Mouse (Mus musculus): ENCODE measurements at regions not wholly inside any gene's neighbourhood (a gene's known extent, or its start where the extent isn't known, plus 50 kb on each side); places are given as distances from the start of the nearest gene placed in this dataset.
A peak's percentile ranks its signal among the peaks of the same experiment; 100 is the strongest.

DNA sequence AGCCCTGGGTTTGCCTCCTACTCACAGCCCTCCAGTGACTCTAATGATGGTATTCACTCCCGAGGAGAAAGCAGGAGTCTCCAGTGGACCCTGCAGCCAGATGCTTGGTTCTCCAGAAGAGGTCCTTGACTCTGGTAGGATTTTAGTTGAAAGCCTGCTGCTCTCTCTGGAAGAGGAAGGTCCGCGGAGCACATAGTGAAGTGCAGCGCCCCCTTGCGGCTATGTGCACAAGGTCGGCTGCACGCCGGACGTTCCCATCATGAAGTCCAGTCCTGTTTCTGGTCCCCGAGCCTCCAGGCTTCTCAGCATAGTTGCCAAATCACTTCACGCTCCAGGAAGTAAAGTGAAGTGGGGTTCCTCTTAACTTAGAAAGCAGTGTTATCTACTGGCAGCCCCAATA lies 150.9 kb upstream of the Eef2kmt start:
- Histone ChIP-seq H3K4me3 (no peak overlapping the region), H3K4me2 (no peak overlapping the region), H3K9me3 (no peaks in the 10 kb centered on the region), H3K4me1 (replicated peaks) (no peaks in the 10 kb centered on the region), H3K36me3 (no peaks in the 10 kb centered on the region), H3K27me3 (no peaks in the 10 kb centered on the region), H3K9ac (no peak overlapping the region), H3K27ac (replicated peaks) (no peak overlapping the region)
- no peak for ATAC-seq (ENCODE audit: low FRiP score, low read depth)
- WGBS: 7% methylated on average over 11 of the region's 11 CpGs

DNA sequence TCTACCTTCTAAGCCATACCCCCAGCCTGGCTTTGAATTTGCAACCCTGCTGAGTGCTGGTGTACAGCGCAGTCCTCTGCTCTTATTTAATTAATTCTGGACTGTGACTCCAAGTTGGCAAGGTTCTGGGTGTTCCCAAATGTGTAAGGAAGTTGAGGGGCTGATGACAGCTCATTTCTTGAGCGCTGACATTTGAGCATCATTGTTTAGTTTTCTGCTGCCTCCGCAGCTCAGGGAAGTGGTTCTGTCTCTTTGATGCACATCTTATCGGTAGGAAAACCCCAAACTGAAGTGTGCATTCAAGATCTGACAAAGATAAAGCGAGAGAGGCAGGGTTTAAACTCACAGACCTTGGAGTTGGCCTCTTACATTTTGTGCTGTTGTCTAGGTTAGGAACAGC lies 137.6 kb upstream of the Eef2kmt start:
- H3K27ac ChIP-seq (replicated peaks): no peak overlapping the region
- H3K4me3 ChIP-seq: no peak overlapping the region
- H3K4me1 ChIP-seq (replicated peaks): no peaks in the 10 kb centered on the region
- no peak for ATAC-seq (ENCODE audit: low FRiP score, low read depth)
- H3K27me3 ChIP-seq: no peaks in the 10 kb centered on the region
- WGBS: 83% methylated on average over 5 of the region's 5 CpGs
- H3K4me2 ChIP-seq: no peak overlapping the region
- no peaks in the 10 kb centered on the region for H3K36me3 ChIP-seq
- no peaks in the 10 kb centered on the region for H3K9me3 ChIP-seq
- H3K9ac ChIP-seq: no peak overlapping the region

DNA sequence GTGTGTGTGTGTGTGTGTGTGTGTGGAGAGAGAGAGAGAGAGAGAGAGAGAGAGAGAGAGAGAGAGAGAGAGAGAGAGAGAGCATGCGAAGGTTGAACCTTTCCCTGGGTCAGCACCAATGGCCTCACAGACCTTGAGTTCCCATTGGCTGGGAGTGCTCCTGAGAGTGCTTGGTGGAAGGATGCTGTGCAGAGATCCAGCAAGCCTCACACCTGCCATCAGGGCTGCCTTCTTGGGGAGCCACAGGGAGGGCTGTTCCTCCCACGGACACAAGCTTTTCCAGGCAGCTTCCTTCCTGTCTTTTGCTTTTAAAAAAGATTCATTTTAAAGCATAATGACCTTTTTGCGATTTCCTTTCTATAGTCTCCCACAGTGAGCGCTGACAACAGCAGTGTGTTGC lies 127.1 kb upstream of the Eef2kmt start:
- 0 out of 2 replicates have a peak, but pooled peaks have one; percentile 8 for ATAC-seq (ENCODE audit: low FRiP score, low read depth)
- no peaks in the 10 kb centered on the region for H3K27me3 ChIP-seq
- no peak overlapping the region for H3K9ac ChIP-seq
- H3K9me3 ChIP-seq: no peaks in the 10 kb centered on the region
- no peak overlapping the region for H3K27ac ChIP-seq (replicated peaks)
- H3K36me3 ChIP-seq: no peaks in the 10 kb centered on the region
- H3K4me1 ChIP-seq (replicated peaks): no peaks in the 10 kb centered on the region
- no peak overlapping the region for H3K4me2 ChIP-seq
- H3K4me3 ChIP-seq: no peak overlapping the region
- WGBS: 40% methylated on average over 4 of the region's 4 CpGs

DNA sequence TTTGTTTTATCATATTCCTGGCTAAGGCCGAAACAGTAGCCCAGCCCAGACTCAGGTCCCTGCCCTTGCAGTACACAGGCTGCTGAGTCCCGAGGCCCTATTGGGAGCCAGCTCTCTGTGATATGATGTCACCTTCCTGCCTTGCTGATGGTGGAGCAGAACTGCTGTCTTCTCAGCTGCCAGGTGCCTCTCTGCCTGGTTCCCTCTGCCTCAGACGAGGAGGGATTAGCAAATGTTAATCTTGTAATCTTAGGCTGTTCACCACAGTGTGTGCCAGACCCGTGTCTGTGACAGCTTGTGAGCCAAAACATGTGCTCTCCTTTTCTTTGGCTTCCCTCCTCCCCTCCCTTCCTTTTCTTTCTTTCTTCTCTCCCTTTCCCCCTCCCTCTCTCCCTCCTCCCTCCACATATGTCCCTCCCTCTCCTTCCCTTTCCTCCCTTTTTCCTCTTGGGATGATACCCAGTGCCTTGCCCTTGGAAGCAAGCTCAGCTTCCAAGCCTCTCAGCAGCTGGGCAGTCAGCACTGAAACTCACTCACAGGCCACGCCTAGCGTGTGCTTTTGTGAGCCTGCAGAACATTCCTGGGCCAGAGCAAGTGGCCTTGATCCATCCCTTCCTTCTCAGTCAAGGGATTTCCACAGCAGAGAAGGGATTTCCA lies 126.6 kb upstream of the Eef2kmt start:
- no peak overlapping the region for H3K4me2 ChIP-seq
- no peaks in the 10 kb centered on the region for H3K9me3 ChIP-seq
- no peaks in the 10 kb centered on the region for H3K36me3 ChIP-seq
- 40% methylated on average over 6 of the region's 6 CpGs for WGBS
- H3K9ac ChIP-seq: no peak overlapping the region
- peak; percentile 69 for ATAC-seq (ENCODE audit: low FRiP score, low read depth)
- no peaks in the 10 kb centered on the region for H3K27me3 ChIP-seq
- H3K4me1 ChIP-seq (replicated peaks): no peaks in the 10 kb centered on the region
- no peak overlapping the region for H3K4me3 ChIP-seq
- no peak overlapping the region for H3K27ac ChIP-seq (replicated peaks)

DNA sequence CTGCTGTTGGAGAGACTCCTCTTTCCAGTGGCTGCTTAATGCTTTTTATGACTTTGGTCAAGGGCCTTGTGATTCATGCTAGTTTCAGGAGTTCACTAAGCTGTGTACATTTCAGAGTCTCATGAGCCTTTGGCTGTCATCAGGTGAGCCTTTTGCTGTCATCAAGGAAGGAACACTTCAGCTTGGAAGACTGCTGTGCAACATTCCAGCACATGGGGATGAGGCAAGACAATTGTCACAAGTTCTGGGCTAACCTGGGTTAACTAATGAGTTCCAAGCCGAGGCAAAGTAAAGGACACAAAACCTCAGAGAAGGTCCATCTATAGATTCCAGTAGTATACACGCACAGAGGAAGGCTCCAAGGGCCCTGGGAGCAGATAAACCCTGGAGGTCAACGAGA lies 124.8 kb upstream of the Eef2kmt start:
- H3K4me2 ChIP-seq: no peak overlapping the region
- no peaks in the 10 kb centered on the region for H3K4me1 ChIP-seq (replicated peaks)
- no peak overlapping the region for H3K4me3 ChIP-seq
- no peak for ATAC-seq (ENCODE audit: low FRiP score, low read depth)
- H3K27me3 ChIP-seq: no peaks in the 10 kb centered on the region
- 86% methylated on average over 3 of the region's 3 CpGs for WGBS
- no peak overlapping the region for H3K9ac ChIP-seq
- no peaks in the 10 kb centered on the region for H3K9me3 ChIP-seq
- no peaks in the 10 kb centered on the region for H3K36me3 ChIP-seq
- no peak overlapping the region for H3K27ac ChIP-seq (replicated peaks)

DNA sequence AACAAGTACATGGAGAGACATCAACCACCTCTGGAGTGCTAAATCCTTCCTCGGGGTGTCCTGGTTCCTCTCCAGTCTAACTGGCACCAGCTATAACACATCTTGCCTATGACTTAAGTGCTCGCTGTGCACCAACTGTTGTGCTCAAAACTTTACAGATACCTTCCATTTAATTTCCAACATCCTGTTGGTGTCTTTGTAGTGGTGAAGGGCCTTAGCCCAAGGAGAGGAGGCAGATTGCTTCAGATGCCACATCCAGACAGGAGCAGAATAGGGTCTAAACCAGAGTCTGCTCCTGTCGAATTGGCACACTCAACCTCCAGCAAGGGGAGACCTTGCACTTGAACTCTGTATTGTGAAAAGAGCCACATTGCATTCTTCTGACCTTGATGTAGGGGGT lies 121.2 kb upstream of the Eef2kmt start:
- WGBS: 91% methylated on average over 3 of the region's 3 CpGs
- no peak for ATAC-seq (ENCODE audit: low FRiP score, low read depth)
- H3K4me3 ChIP-seq: no peak overlapping the region
- no peaks in the 10 kb centered on the region for H3K27me3 ChIP-seq
- no peaks in the 10 kb centered on the region for H3K9me3 ChIP-seq
- H3K4me1 ChIP-seq (replicated peaks): no peaks in the 10 kb centered on the region
- H3K27ac ChIP-seq (replicated peaks): no peak overlapping the region
- no peak overlapping the region for H3K9ac ChIP-seq
- H3K4me2 ChIP-seq: no peak overlapping the region
- H3K36me3 ChIP-seq: no peaks in the 10 kb centered on the region

DNA sequence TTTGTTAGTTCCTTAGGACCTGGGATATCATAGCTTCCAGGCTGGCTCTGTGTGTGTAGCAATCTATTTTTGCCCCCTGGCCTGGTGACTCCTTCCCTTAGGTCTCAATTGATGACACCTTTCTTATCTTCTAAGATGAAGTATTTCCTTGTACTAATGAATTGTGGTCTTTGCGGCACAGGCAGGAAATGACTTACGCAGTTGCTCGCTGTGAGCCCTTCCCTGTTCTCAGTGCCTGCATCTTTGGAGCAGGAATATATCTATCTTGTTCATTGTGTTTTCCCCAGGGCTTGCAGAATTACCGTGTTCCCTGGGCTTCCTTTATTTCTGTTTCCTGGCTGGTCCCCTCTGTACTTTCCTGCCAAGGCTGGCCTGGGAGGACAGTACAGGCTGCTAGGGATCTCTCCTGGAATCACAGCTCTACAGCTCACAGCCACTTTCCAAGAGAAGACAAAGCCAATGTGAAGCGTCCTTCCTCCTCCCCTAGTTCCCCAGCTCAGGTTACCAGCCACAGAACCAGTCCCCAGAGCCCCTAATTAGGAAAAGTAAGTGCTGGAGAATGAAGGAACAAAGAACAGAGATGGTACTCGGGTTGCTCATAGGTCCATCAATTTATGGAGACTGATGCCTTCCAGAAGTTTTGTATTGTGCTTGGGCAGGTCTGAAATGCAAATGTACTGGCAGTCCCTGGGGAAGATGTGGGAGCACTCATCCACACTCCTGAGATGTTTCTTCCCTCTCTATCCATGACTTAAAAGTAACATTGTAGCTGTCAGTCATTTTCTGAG lies 119.2 kb upstream of the Eef2kmt start:
- no peak overlapping the region for H3K27ac ChIP-seq (replicated peaks)
- H3K9ac ChIP-seq: no peak overlapping the region
- no peaks in the 10 kb centered on the region for H3K36me3 ChIP-seq
- H3K27me3 ChIP-seq: no peaks in the 10 kb centered on the region
- no peaks in the 10 kb centered on the region for H3K9me3 ChIP-seq
- ATAC-seq (ENCODE audit: low FRiP score, low read depth): no peak
- H3K4me2 ChIP-seq: no peak overlapping the region
- no peak overlapping the region for H3K4me3 ChIP-seq
- 56% methylated on average over 6 of the region's 6 CpGs for WGBS
- H3K4me1 ChIP-seq (replicated peaks): no peaks in the 10 kb centered on the region

DNA sequence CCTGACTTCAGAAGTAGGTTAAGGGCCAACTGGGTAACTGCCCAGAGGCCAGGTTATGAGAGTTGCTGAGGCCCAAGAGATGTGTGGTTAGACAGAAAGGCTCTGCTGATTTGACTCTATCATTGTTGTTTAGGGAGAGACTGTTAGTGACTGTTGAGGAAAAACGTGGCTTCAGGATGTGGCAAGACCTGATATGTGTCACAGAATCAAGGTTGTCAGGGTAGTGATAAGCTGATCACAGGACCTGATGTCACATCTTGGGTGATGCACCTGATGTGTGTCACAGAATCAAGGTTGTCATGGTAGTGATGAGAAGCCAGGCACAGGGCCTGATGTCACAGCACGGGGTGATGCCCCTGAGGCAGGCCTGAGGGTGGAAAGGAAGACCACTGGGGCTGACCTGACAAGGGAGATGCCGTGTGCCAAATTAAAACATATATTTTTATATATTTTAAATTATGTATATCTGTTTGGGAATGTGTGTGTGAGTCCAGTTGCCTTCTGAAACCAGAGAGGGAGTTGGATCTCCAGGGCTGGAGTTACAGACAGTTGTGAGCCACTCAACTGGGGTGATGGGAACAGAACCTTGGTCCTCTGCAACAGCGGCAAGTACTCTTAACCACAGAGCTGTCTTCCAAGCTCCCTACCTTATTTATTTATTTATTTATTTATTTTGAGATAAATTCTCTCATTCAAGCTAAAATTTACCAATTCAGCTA lies 115.6 kb upstream of the Eef2kmt start:
- WGBS: 90% methylated on average over 4 of the region's 4 CpGs
- no peak for ATAC-seq (ENCODE audit: low FRiP score, low read depth)

DNA sequence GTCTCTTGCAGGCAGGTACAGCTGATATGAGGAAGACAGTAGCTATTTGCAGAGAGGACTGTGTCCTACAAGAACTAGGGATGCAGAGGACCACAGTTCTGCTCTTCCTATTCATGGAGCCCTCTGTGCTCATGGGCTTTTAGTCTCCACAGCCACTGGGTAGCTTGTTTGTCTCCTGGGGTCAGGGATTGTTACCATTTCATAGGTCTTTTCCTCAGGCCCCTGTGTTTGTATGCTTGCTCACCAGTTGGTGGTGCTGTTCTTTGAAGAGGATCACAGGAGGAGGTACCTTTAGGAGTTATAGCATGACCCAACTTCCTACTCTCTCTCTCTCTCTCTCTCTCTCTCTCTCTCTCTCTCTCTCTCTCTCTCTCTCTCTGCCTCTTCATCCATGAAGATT lies 114.7 kb upstream of the Eef2kmt start:
- no peak overlapping the region for H3K4me3 ChIP-seq
- no peaks in the 10 kb centered on the region for H3K36me3 ChIP-seq
- no peak overlapping the region for H3K9ac ChIP-seq
- no peak overlapping the region for H3K4me2 ChIP-seq
- H3K4me1 ChIP-seq (replicated peaks): no peaks in the 10 kb centered on the region
- no peak for ATAC-seq (ENCODE audit: low FRiP score, low read depth)
- H3K27ac ChIP-seq (replicated peaks): no peak overlapping the region
- no peaks in the 10 kb centered on the region for H3K9me3 ChIP-seq
- H3K27me3 ChIP-seq: no peaks in the 10 kb centered on the region

More for the DNA sequence above, 115.6 kb upstream of the Eef2kmt start:
- H3K9me3 ChIP-seq: no peaks in the 10 kb centered on the region
- H3K4me2 ChIP-seq: no peak overlapping the region
- H3K4me1 ChIP-seq (replicated peaks): no peaks in the 10 kb centered on the region
- no peaks in the 10 kb centered on the region for H3K27me3 ChIP-seq
- H3K27ac ChIP-seq (replicated peaks): no peak overlapping the region
- H3K4me3 ChIP-seq: no peak overlapping the region
- no peaks in the 10 kb centered on the region for H3K36me3 ChIP-seq
- no peak overlapping the region for H3K9ac ChIP-seq

DNA sequence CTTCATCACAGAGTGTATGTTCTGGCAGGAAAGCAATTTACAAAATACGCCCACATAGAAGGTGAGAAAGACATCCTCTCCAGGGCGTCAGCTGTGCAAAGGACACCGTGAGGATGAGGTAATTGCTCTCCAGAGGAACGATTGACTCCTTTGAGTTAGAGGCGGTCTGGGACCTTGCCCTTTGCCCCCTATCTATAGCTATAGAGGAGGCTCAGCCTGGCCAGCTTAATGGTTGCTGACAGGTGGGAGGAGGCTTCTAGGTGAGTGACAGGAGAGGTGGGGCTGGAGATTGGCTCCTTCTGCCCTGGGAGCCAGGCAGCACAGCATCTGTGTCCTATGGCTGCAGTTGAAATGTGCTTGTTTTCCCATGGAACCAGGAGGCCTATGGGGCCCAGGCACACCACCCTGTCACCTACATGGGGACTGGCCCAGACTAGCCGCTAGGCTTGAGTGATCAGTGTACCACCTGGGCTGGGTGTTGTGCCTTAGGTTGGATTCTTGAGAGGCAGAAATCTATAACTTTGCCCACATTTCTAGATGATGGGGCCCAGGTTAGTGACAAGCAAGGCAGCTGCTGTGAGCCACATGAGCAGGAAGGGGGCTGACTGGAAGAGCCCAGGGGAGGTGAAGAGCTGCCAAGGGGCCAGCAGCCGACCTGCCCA lies 113.2 kb upstream of the Eef2kmt start:
- H3K36me3 ChIP-seq: no peaks in the 10 kb centered on the region
- no peak for ATAC-seq (ENCODE audit: low FRiP score, low read depth)
- no peaks in the 10 kb centered on the region for H3K27me3 ChIP-seq
- H3K9me3 ChIP-seq: no peaks in the 10 kb centered on the region
- H3K27ac ChIP-seq (replicated peaks): no peak overlapping the region
- WGBS: 41% methylated on average over 7 of the region's 7 CpGs
- H3K4me2 ChIP-seq: no peak overlapping the region
- no peak overlapping the region for H3K4me3 ChIP-seq
- H3K9ac ChIP-seq: no peak overlapping the region
- H3K4me1 ChIP-seq (replicated peaks): no peaks in the 10 kb centered on the region

DNA sequence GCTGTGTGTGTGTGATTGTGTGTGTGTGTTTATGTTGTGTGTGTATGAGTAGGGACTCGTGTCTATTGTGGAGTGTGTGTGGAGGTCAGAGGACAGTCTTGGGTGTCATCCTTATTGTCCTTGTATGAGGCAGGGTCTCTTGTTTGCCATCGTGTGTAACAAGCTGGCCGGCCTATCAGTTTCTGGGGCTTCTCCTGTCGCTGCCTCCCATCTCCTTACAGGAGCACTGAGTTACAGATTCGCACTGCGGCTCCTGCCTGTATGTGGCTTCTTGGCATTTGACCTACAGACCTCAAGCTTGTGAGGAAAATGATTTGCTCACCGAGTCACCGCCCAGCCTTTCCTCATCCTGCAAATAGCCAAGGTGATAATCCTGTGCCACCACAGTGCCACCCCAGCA lies 112.6 kb upstream of the Eef2kmt start:
- H3K9ac ChIP-seq: no peak overlapping the region
- no peak overlapping the region for H3K4me3 ChIP-seq
- 75% methylated on average over 8 of the region's 8 CpGs for WGBS
- no peak for ATAC-seq (ENCODE audit: low FRiP score, low read depth)
- no peaks in the 10 kb centered on the region for H3K9me3 ChIP-seq
- no peaks in the 10 kb centered on the region for H3K27me3 ChIP-seq
- H3K27ac ChIP-seq (replicated peaks): no peak overlapping the region
- no peaks in the 10 kb centered on the region for H3K36me3 ChIP-seq
- H3K4me1 ChIP-seq (replicated peaks): no peaks in the 10 kb centered on the region
- no peak overlapping the region for H3K4me2 ChIP-seq

DNA sequence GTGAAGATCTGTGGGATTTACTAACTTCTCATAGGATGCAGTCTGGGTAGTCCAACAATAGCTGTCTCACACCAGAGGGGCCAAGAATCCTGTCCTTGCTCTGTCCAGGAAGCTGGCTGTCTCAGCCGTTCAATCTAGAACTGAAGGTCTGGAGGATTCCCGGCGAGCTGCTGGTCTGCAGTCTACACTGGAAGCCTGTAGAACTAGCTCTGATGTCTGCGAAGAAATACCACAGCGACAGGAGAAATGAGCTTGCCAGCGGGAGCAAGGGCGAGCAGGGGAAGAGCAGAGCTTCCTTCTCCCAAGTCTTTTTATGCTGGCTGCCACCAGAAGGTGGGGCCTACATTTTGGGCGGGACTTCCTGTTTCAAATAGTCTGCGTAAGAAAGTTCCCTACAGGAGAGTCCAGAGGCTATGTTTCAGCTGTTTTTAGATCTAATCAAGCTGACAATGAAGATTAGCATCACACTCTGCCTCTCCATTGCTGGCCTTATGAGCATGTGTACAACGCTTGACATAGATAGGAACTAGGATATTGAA lies 111.9 kb upstream of the Eef2kmt start:
- Histone ChIP-seq H3K9ac (no peak overlapping the region), H3K4me3 (no peak overlapping the region), H3K4me1 (replicated peaks) (no peaks in the 10 kb centered on the region), H3K27ac (replicated peaks) (no peak overlapping the region), H3K4me2 (no peak overlapping the region), H3K9me3 (no peaks in the 10 kb centered on the region), H3K27me3 (no peaks in the 10 kb centered on the region), H3K36me3 (no peaks in the 10 kb centered on the region)
- no peak for ATAC-seq (ENCODE audit: low FRiP score, low read depth)
- WGBS: 79% methylated on average over 10 of the region's 10 CpGs

Data from hindbrain, embryonic 15.5 days (tissue).